Mouse (Mus musculus) ES-E14 (cell line): ENCODE measurements around the gene Ndel1. TPM values are rescaled to one million over a fixed set of nuclear protein-coding genes. Genes with fewer than 3 reads are reported as not detected.
A peak's percentile ranks its signal among the peaks of the same experiment; 100 is the strongest.

Source experiments
- DNase-seq: peaks from one replicate; pipeline ENCODE4 v3.0.0-alpha.2; 2013; ENCODE audit warnings: low read depth, low spot score
- H3K27ac ChIP-seq: 2 replicates; pipeline ENCODE4 v1.5.1; 2012; ENCODE audit warnings: low read depth, mild to moderate bottlenecking, low read length, moderate library complexity, mixed read lengths; ENCODE audit not compliant: poor library complexity, insufficient read depth, severe bottlenecking
- H3K36me3 ChIP-seq: 2 replicates; pipeline ENCODE4 v1.6.1; 2012; ENCODE audit warnings: mild to moderate bottlenecking, low read length, moderate library complexity, mixed read lengths; ENCODE audit not compliant: control insufficient read depth, poor library complexity, insufficient read depth, severe bottlenecking
- H3K4me1 ChIP-seq, 2 experiments: fragments of 150-350 bp in 1 of 2; sonication (generic) in 1 of 2; 2 replicates each; pipeline ENCODE4 v1.6.1; 2012; ENCODE audit warnings: low read length in 2 of 2, mild to moderate bottlenecking in 1 of 2, mixed read lengths in 1 of 2; ENCODE audit not compliant: control insufficient read depth in 2 of 2, insufficient read depth in 2 of 2, poor library complexity in 1 of 2
- H3K4me3 ChIP-seq, 2 experiments: fragments of 150-350 bp in 1 of 2; sonication (generic) in 1 of 2; 2 replicates each; pipeline ENCODE4 v1.5.1; 2012; ENCODE audit warnings: low read length in 2 of 2, low read depth in 1 of 2, mild to moderate bottlenecking in 1 of 2, mixed read lengths in 1 of 2; ENCODE audit not compliant: insufficient read depth in 1 of 2, poor library complexity in 1 of 2, severe bottlenecking in 1 of 2
- H3K9ac ChIP-seq: 2 replicates; pipeline ENCODE4 v1.6.1; 2012; ENCODE audit warnings: low read depth, mild to moderate bottlenecking, low read length, mixed read lengths; ENCODE audit not compliant: poor library complexity, insufficient read depth, severe bottlenecking
- H3K9me3 ChIP-seq: fragments of 150-350 bp; sonication (generic); 2 replicates; pipeline ENCODE4 v1.6.1; 2012; ENCODE audit warnings: low read depth, mild to moderate bottlenecking, low read length; ENCODE audit not compliant: control insufficient read depth, insufficient read depth
- CHD2 ChIP-seq: IDR thresholded peaks from 2 replicates; pipeline ENCODE4 v1.6.1; 2014; ENCODE audit warnings: mild to moderate bottlenecking, low read depth, low read length, inconsistent platforms
- HCFC1 ChIP-seq: IDR thresholded peaks from 2 replicates; pipeline ENCODE4 v1.6.1; 2012; ENCODE audit warnings: low read length, inconsistent platforms, borderline replicate concordance; ENCODE audit not compliant: insufficient read depth
- MAFK ChIP-seq: IDR thresholded peaks from 2 replicates; pipeline ENCODE4 v1.6.1; 2014; ENCODE audit warnings: mild to moderate bottlenecking, low read depth, low read length, inconsistent platforms; ENCODE audit not compliant: insufficient read depth
- ZC3H11A ChIP-seq: IDR thresholded peaks from 2 replicates; pipeline ENCODE4 v1.6.1; 2012; ENCODE audit warnings: low read depth, mild to moderate bottlenecking, inconsistent platforms, low read length, borderline replicate concordance
- ZNF384 ChIP-seq: IDR thresholded peaks from 2 replicates; pipeline ENCODE4 v1.6.1; 2012; ENCODE audit warnings: low read depth, low read length, inconsistent platforms
- in situ Hi-C, 2 experiments: fragments of 600-800 bp; cut with MboI; formaldehyde crosslinking; loops; one replicate each; pipeline ENCODE4 v1.15.1; 2025; ENCODE audit warnings: low sequenced_read_pairs in 2 of 2, inconsistent platforms in 1 of 2; ENCODE audit not compliant: unreplicated experiment in 2 of 2
- total RNA-seq: library from RNA; depleted of rRNA; stranded (reverse); fragments of 300-350 nt; gene quantifications from 2 replicates; pipeline ENCODE4 v1.2.3, GENCODE M21; 2012

The Ndel1 gene
- total RNA-seq, 1 experiment = 40.1 TPM

GRCm38 (mm10) chr11:68791794-68792193, 79.9 kb downstream of the Ndel1 start:
- no peak overlapping the region for H3K9ac ChIP-seq
- no peak overlapping the region for H3K27ac ChIP-seq
- H3K4me3 ChIP-seq = no peak overlapping the region
- H3K9me3 ChIP-seq = no peaks in the 10 kb centered on the region
- DNase-seq = no peak
- TF ChIP-seq HCFC1 = no peak
- TF ChIP-seq MAFK = no peak
- TF ChIP-seq ZNF384 = no peak
- no peak for TF ChIP-seq ZC3H11A
- no peak for TF ChIP-seq CHD2
- H3K36me3 ChIP-seq = peaks cover 46% of the 10 kb centered on the region
- no peaks in the 10 kb centered on the region for H3K4me1 ChIP-seq
- in situ Hi-C loops = no loop called here

- DNase-seq = no peak
- H3K4me3 ChIP-seq = no peak overlapping the region
- H3K36me3 ChIP-seq = peaks cover 46% of the 10 kb centered on the region
- no peaks in the 10 kb centered on the region for H3K4me1 ChIP-seq
- H3K9me3 ChIP-seq = no peaks in the 10 kb centered on the region
- no peak overlapping the region for H3K27ac ChIP-seq
- no peak overlapping the region for H3K9ac ChIP-seq
- TF ChIP-seq ZNF384 = no peak
- no peak for TF ChIP-seq MAFK
- no peak for TF ChIP-seq CHD2
- TF ChIP-seq HCFC1 = no peak
- TF ChIP-seq ZC3H11A = no peak
- in situ Hi-C loops = no loop called here
Observed at GRCm38 (mm10) chr11:68790720-68791119, 80.9 kb downstream of the Ndel1 start.

- H3K4me1 ChIP-seq = no peaks in the 10 kb centered on the region; a peak in 1 of 4 replicates
- H3K4me3 ChIP-seq = no peak overlapping the region
- H3K9me3 ChIP-seq = no peaks in the 10 kb centered on the region
- in situ Hi-C loops = no loop called here
- no peak overlapping the region for H3K9ac ChIP-seq
- H3K27ac ChIP-seq = no peak overlapping the region
- no peak for TF ChIP-seq CHD2
- no peak for TF ChIP-seq ZNF384
- no peak for TF ChIP-seq ZC3H11A
- no peak for TF ChIP-seq MAFK
- TF ChIP-seq HCFC1 = no peak
- peaks cover 27% of the 10 kb centered on the region; the same call in 1 of the 2 replicates for H3K36me3 ChIP-seq
- DNase-seq = no peak
Observed at GRCm38 (mm10) chr11:68787222-68787621, 84.4 kb downstream of the Ndel1 start.

- in situ Hi-C loops = no loop called here
- TF ChIP-seq HCFC1 = no peak
- TF ChIP-seq ZNF384 = no peak
- no peak for TF ChIP-seq MAFK
- TF ChIP-seq ZC3H11A = no peak
- TF ChIP-seq CHD2 = no peak
- H3K36me3 ChIP-seq = peaks cover 20% of the 10 kb centered on the region; the same call in 1 of the 2 replicates
- no peaks in the 10 kb centered on the region for H3K9me3 ChIP-seq
- no peak overlapping the region for H3K9ac ChIP-seq
- H3K4me3 ChIP-seq = peak overlapping the region; percentile 23 to 56; a peak in 3 of 4 replicates
- peaks cover 0 to 2% of the 10 kb centered on the region in 2 experiments; a peak in 1 of 4 replicates for H3K4me1 ChIP-seq
- H3K27ac ChIP-seq = no peak overlapping the region
- DNase-seq = no peak
Observed at GRCm38 (mm10) chr11:68785813-68786212, 85.8 kb downstream of the Ndel1 start.
